9 mouse cellular contexts compared by ENCODE assay signal in the genomic region with DNA sequence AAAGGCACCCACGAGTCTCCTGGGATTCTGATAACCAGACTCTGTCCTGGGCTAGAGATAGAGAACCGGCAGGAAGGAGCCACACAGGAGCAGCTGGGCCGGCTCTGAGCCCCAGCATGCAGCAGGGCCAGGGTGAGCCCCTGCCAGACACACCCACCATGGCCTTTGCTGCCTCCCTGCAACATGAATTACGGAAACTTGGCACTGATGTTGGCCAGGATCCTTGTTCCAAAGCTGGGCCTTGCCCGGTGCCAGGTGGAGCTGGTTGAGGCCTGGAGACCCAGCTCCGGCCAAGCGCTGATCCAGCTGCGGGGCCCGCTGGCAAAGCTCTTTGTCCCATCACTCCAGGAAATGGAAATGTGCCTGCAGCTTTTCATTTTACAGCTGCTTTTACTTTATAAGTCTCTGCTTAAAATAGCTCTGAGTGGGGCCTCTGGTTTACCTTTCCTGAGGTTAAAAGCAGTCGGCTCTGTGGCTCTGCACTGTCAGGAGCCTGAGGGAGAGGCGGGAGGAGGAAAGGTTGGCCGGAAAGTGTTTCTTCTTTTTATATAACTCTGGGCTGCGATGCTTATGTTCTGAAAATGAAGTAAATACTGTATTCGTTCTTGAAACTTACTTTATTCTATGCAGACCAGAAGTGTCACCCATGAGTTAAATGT. TPM values are rescaled to one million over a fixed set of nuclear protein-coding genes. Genes with fewer than 3 reads are reported as not detected.
A peak's percentile ranks its signal among the peaks of the same experiment; 100 is the strongest.
DNase-seq lines count a peak whose midpoint lies in the region; ATAC-seq lines count a peak whose summit lies in the region.
"Had no signal": no experiment of that assay in that cellular context is flagged by ENCODE, and none has a peak within 500 bp of the region (broad histone marks: within the 10 kb centered on the region; RNA-seq: fewer than 3 reads in every experiment).

No protein-coding gene starts in this region.

- peak overlapping the region; percentile 31 for H3K4me2 ChIP-seq in embryonic facial prominence, embryonic 13.5 days
- peak overlapping the region; percentile 7; the same call in 1 of the 2 replicates for H3K4me2 ChIP-seq in heart, embryonic 13.5 days

- 31% methylated on average over 14 of the region's 14 CpGs for WGBS in embryonic facial prominence, embryonic 13.5 days
- WGBS in heart, embryonic 13.5 days, result 24% methylated on average over 14 of the region's 14 CpGs

- no peaks in the 10 kb centered on the region for H3K27me3 ChIP-seq in embryonic facial prominence, embryonic 13.5 days
- H3K27me3 ChIP-seq in heart, embryonic 13.5 days (replicated peaks), result no peaks in the 10 kb centered on the region

- peak overlapping the region; percentile 58 for H3K9ac ChIP-seq in embryonic facial prominence, embryonic 13.5 days
- peak overlapping the region; percentile 77 for H3K9ac ChIP-seq in heart, embryonic 13.5 days

- peak overlapping the region; percentile 93 for H3K27ac ChIP-seq in embryonic facial prominence, embryonic 13.5 days
- peak overlapping the region; percentile 97 for H3K27ac ChIP-seq in heart, embryonic 13.5 days (replicated peaks)

- H3K9me3 ChIP-seq in embryonic facial prominence, embryonic 13.5 days, result no peaks in the 10 kb centered on the region
- no peaks in the 10 kb centered on the region for H3K9me3 ChIP-seq in heart, embryonic 13.5 days

- no peaks in the 10 kb centered on the region for H3K36me3 ChIP-seq in embryonic facial prominence, embryonic 13.5 days
- no peaks in the 10 kb centered on the region for H3K36me3 ChIP-seq in heart, embryonic 13.5 days

- H3K4me1 ChIP-seq in embryonic facial prominence, embryonic 13.5 days, result peaks cover 49% of the 10 kb centered on the region
- H3K4me1 ChIP-seq in heart, embryonic 13.5 days, result peaks cover 72% of the 10 kb centered on the region

- peak; percentile 75 to 93 for DNase-seq in adrenal gland, adult (ENCODE audit: inconsistent age in 2 of 2, low spot score in 1 of 2)
- DNase-seq in adrenal gland, postnatal 4 days (ENCODE audit: low spot score in 2 of 2), result no peak
- peak; percentile 22 for DNase-seq in R1 (ENCODE audit: low read depth, low spot score)
- peak; percentile 67 to 91 for DNase-seq in kidney, postnatal 25 days
- DNase-seq in lung, postnatal 36 days, result peak; percentile 85
- no peak for DNase-seq in embryo, embryonic 11 days

- ATAC-seq in embryonic facial prominence, embryonic 13.5 days (ENCODE audit: insufficient number of reproducible peaks, insufficient read depth, low FRiP score, low TSS enrichment, low read depth), result no peak; the same call in 1 of the 2 replicates
- ATAC-seq in heart, embryonic 13.5 days (ENCODE audit: extremely low read depth, insufficient number of reproducible peaks, low FRiP score, low TSS enrichment), result no peak

- no peak overlapping the region for H3K4me3 ChIP-seq in embryonic facial prominence, embryonic 13.5 days
- H3K4me3 ChIP-seq in heart, embryonic 13.5 days, result no peak overlapping the region
- H3K4me3 ChIP-seq: erythroblast, embryonic 14.5 days had no signal

RNA-seq across cellular contexts. Expression of gene Inpp5a, which starts 20.1 kb away (rescaled TPM):
- total RNA-seq in adrenal gland, postnatal 4 days (2021), result 100 to 1,000 TPM; 103 to 105 TPM
- 24.4 and 24.9 TPM in 2 replicates for polyA plus RNA-seq in embryonic facial prominence, embryonic 13.5 days (2015; fragmentation: Nextera tagmentation; extraction: Ambion mirVana)
- polyA plus RNA-seq in heart, embryonic 13.5 days (2015; fragmentation: Nextera tagmentation; extraction: Ambion mirVana), result 58.4 and 58.5 TPM in 2 replicates

Comparison
In these comparisons a context has a peak if more than half of its experiments do, and no peak if none do; other contexts are left out.
1. DNase-seq: peak in adrenal gland, adult (2 of 2), R1 (single experiment), kidney, postnatal 25 days (2 of 2) and lung, postnatal 36 days (single experiment); none in adrenal gland, postnatal 4 days (0 of 2) and embryo, embryonic 11 days (single experiment).